Mouse (Mus musculus) erythroblast, embryonic 14.5 days (primary cell): Measurements from ENCODE around the gene Klhl32.

Source experiments
- GATA1 ChIP-seq: IDR thresholded peaks from 2 replicates; pipeline ENCODE4 v1.6.1; 2012; ENCODE audit warnings: low read length, inconsistent platforms, mixed read lengths
- TAL1 ChIP-seq: IDR thresholded peaks from 3 replicates; pipeline ENCODE4 v1.6.1; 2012; ENCODE audit warnings: low read length, inconsistent platforms, mixed read lengths

DNA sequence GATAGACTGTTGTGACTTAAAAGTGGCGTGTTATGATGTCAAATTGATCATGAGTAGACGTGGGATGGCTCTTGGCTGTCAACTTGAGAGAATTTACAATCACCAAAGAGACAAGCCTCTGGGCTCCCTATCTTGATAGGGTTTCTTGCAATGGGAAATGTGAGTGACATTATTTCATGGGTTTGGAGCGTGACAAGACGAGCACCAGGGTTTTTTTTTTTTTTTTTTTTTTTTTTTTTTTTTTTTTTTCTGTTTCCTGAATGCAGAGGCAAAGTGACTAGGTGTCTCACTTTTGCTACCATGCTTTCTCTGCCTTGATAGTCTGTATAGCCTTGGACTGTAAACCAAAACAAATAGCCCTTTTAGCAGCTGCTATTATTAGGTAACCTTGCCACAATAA lies 43.7 kb upstream of the Klhl32 start:
- no peak for TF ChIP-seq TAL1
- no peak for TF ChIP-seq GATA1
